Mouse (Mus musculus) small intestine, adult 2 months (tissue): ENCODE results near the gene Ugt1a9. TPM values are rescaled to one million over a fixed set of nuclear protein-coding genes. Genes with fewer than 3 reads are reported as not detected.

ENCODE experiments used
- H3K27ac ChIP-seq: fragments of 200-500 bp; 2 replicates; pipeline ENCODE4 v1.5.1; 2012; ENCODE audit warnings: low read depth, low read length, control low read depth, inconsistent platforms; ENCODE audit not compliant: insufficient read depth
- H3K27me3 ChIP-seq: fragments of 200-500 bp; 2 replicates; pipeline ENCODE4 v1.6.1; 2012; ENCODE audit warnings: mild to moderate bottlenecking, moderate library complexity, low read length, inconsistent platforms; ENCODE audit not compliant: control insufficient read depth, insufficient read depth
- H3K36me3 ChIP-seq: fragments of 200-500 bp; 2 replicates; pipeline ENCODE4 v1.6.1; 2012; ENCODE audit warnings: mild to moderate bottlenecking, low read length, control low read depth, inconsistent platforms; ENCODE audit not compliant: control insufficient read depth, insufficient read depth
- H3K4me1 ChIP-seq: fragments of 200-500 bp; 2 replicates; pipeline ENCODE4 v1.6.1; 2012; ENCODE audit warnings: low read length, inconsistent platforms, mixed read lengths; ENCODE audit not compliant: control insufficient read depth, insufficient read depth, insufficient read length
- H3K4me3 ChIP-seq: fragments of 200-500 bp; 2 replicates; pipeline ENCODE4 v1.5.1; 2012; ENCODE audit warnings: low read depth, mild to moderate bottlenecking, control low read depth, inconsistent platforms, low read length, moderate library complexity
- CTCF ChIP-seq: fragments of 200-500 bp; IDR thresholded peaks from 2 replicates; pipeline ENCODE4 v1.5.1; 2012; ENCODE audit warnings: low read depth, mild to moderate bottlenecking, control low read depth, inconsistent platforms, low read length, moderate library complexity, mixed read lengths; ENCODE audit not compliant: insufficient replicate concordance, insufficient read length; ENCODE audit errors: extremely low read depth
- POLR2A ChIP-seq: fragments of 200-500 bp; IDR thresholded peaks from 2 replicates; pipeline ENCODE4 v1.6.1; 2012; ENCODE audit warnings: low read depth, mild to moderate bottlenecking, control low read depth, inconsistent platforms, low read length, moderate library complexity
- WGBS: fragments of 180-500 bp; shearing (Covaris S2); methylation state at CpG from one replicate; pipeline ENCODE4 v1.1.7; 2018; 5-methylcytosine and 5-hydroxymethylcytosine counted together
- polyA plus RNA-seq: library from polyadenylated mRNA; depleted of rRNA; stranded (reverse); fragments of >200 nt; gene quantifications from 2 replicates; pipeline ENCODE4 v1.2.3, GENCODE M21; 2012

The Ugt1a9 gene
- polyA plus RNA-seq, 1 experiment = 0.37 TPM

DNA sequence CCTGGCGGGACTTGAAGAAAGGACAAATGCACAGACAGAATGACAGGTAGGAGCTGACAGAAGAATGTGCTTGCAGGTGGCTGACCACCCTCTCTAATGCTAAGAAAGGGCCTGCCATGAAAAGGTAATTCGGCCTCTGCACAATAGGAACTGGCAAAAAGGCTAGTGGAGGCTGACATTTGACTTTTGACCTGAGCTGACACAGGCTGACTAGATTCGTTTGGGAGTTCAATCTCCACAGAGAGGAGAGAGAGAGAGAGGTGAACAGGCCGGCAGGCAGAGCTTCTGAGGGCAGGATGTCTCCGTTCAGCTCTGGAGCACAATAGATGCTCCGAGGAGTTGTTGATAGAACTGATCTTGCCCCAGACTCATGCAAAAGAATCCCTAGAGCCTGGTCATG lies 175.8 kb downstream of the Ugt1a9 start:
- 42% methylated on average over 6 of the region's 6 CpGs for WGBS
- H3K4me1 ChIP-seq = peaks cover 3% of the 10 kb centered on the region; the same call in 1 of the 2 replicates
- H3K36me3 ChIP-seq = no peaks in the 10 kb centered on the region
- no peaks in the 10 kb centered on the region for H3K27me3 ChIP-seq
- H3K27ac ChIP-seq = no peak overlapping the region
- TF ChIP-seq POLR2A = no peak
- no peak for TF ChIP-seq CTCF
- no peak overlapping the region for H3K4me3 ChIP-seq

DNA sequence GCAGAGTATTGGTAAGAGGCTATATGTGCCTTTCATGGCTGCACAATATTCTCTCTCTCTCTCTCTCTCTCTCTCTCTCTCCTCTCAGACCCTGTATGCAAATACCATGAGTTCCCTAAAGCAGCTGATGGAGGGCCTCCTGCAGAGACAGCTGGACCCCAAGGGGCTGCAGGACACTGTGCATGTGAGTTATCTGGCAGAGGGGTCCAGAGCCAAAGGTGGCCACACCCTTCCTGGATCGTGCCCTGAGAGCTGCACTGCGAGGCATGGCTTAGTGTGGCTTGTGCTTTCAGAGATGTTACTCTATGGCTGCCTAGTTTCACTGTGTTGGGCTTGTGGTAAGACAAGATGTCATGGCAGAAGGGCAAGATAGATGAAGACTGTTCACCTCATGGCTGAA lies 177.1 kb downstream of the Ugt1a9 start:
- TF ChIP-seq POLR2A (no peak), CTCF (no peak)
- WGBS = 38% methylated on average over 2 of the region's 2 CpGs
- no peak overlapping the region for H3K4me3 ChIP-seq

DNA sequence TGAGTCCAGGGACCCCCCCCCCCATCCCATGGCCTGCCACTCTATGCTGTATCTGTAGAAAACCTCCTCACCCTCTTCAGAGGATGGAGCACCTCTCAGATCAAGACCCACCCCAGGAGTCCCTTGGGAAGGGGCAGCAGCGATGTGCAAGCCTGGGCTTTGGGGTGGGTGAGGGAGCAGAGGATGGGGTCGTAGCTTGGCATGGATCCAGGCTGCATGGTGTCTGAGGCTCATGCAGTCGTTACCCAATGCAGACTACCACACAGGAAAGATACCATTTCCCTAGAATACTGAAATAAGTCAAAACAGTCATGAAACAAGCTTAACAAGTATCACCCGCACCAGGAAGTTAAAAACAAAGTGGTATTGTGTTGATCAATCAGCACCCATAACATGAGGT lies 178.1 kb downstream of the Ugt1a9 start:
- TF ChIP-seq CTCF (no peak), POLR2A (no peak)
- H3K27me3 ChIP-seq = no peaks in the 10 kb centered on the region
- H3K27ac ChIP-seq = no peak overlapping the region
- WGBS = 56% methylated on average over 4 of the region's 4 CpGs
- H3K36me3 ChIP-seq = no peaks in the 10 kb centered on the region
- H3K4me1 ChIP-seq = peaks cover 12% of the 10 kb centered on the region
- no peak overlapping the region for H3K4me3 ChIP-seq

More for the DNA sequence above, 177.1 kb downstream of the Ugt1a9 start:
- H3K27me3 ChIP-seq = no peaks in the 10 kb centered on the region
- peaks cover 3% of the 10 kb centered on the region; the same call in 1 of the 2 replicates for H3K4me1 ChIP-seq
- no peaks in the 10 kb centered on the region for H3K36me3 ChIP-seq
- H3K27ac ChIP-seq = no peak overlapping the region

DNA sequence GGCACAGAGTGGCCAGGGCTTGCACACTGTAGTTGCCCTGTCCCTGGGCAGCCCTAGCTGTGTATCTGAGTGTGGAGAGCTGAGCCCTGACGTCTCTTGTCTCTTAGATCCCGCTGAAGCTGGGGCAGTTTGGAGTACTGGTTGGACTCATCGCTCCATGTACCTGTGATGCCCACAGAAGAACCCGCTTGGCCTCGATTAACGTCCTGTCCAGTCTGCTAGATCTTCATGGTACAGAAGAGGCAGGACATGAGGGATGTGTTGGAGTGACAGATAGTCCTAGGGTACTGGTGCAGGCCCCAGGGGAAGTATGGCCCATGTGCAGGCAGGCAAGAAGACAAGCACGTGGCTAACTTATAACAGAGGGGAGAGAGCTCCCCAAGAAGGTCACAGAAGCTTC lies 179.0 kb downstream of the Ugt1a9 start:
- TF ChIP-seq POLR2A (no peak), CTCF (no peak)
- Histone ChIP-seq H3K27me3 (no peaks in the 10 kb centered on the region), H3K36me3 (no peaks in the 10 kb centered on the region), H3K4me3 (no peak overlapping the region), H3K4me1 (peaks cover 15% of the 10 kb centered on the region), H3K27ac (no peak overlapping the region)
- WGBS = 83% methylated on average over 7 of the region's 7 CpGs

DNA sequence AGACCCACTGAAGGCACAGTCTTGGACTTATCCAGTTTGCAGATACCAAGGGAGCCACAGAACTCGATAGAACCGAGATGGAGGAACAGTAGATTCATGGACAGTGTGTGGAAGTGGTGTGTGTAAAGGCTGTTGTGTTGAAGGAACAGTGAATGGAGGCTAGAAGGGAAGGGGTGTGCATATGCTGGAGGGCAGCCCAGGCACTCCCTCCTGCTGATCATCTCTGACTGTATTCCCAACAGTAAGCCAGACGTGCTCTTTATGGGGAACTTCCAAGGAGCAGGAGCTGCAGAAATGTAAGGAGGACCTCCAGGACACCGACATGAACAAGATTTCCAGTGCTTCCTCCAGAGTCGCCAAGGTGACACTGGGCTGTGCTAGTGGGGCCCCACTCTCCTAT lies 179.4 kb downstream of the Ugt1a9 start:
- TF ChIP-seq POLR2A (no peak), CTCF (no peak)
- WGBS = 82% methylated on average over 5 of the region's 5 CpGs
- H3K36me3 ChIP-seq = no peaks in the 10 kb centered on the region
- H3K4me1 ChIP-seq = peaks cover 15% of the 10 kb centered on the region
- H3K4me3 ChIP-seq = no peak overlapping the region
- no peaks in the 10 kb centered on the region for H3K27me3 ChIP-seq
- no peak overlapping the region for H3K27ac ChIP-seq

DNA sequence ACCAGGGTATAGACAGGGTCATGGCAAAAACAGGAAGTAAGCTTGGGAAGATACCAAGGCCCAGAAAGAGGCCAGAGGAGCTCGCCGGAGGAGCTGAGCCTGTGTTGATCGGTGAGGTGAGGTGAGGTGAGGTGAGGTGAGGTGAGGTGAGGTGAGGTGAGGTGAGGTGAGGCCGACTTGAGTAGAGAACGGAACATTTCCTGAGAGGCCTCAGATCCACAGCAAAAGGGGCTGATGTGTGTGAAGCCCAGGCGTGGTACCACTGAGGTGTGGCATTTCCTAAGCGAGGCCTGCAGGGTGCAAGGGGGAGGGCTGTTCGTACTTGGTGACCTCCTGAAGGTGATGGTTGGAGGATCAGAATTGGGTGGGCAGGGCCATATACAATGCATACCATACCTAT lies 182.5 kb downstream of the Ugt1a9 start:
- 52% methylated on average over 8 of the region's 8 CpGs for WGBS
- Histone ChIP-seq H3K4me1 (peaks cover 12% of the 10 kb centered on the region), H3K4me3 (no peak overlapping the region), H3K27me3 (no peaks in the 10 kb centered on the region), H3K27ac (peak overlapping the region; percentile 15; the same call in 1 of the 2 replicates), H3K36me3 (no peaks in the 10 kb centered on the region)
- TF ChIP-seq POLR2A (no peak), CTCF (no peak)

DNA sequence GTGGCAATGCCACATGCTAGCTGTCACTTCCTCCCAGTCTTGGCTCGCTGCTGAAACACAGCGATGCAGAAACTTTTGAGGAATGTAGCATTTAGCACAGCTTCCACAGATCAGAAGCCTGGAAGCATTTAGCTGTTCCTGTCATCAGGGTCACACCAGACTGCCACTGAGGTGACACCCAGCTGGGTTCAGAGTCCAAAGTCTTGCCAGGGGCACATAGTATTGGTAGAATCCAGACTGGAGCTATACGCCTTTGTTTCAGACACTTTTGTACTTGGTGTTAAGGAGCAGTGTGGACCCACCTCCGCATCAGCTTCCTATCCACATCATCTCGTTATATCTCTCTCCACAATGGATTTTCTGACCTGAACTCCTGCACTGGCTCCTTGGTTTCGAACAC lies 182.9 kb downstream of the Ugt1a9 start:
- H3K4me1 ChIP-seq = peaks cover 12% of the 10 kb centered on the region
- peak overlapping the region; percentile 15; the same call in 1 of the 2 replicates for H3K27ac ChIP-seq
- no peak overlapping the region for H3K4me3 ChIP-seq
- no peaks in the 10 kb centered on the region for H3K27me3 ChIP-seq
- WGBS = 51% methylated on average over 6 of the region's 6 CpGs
- TF ChIP-seq CTCF (no peak), POLR2A (no peak)
- no peaks in the 10 kb centered on the region for H3K36me3 ChIP-seq

DNA sequence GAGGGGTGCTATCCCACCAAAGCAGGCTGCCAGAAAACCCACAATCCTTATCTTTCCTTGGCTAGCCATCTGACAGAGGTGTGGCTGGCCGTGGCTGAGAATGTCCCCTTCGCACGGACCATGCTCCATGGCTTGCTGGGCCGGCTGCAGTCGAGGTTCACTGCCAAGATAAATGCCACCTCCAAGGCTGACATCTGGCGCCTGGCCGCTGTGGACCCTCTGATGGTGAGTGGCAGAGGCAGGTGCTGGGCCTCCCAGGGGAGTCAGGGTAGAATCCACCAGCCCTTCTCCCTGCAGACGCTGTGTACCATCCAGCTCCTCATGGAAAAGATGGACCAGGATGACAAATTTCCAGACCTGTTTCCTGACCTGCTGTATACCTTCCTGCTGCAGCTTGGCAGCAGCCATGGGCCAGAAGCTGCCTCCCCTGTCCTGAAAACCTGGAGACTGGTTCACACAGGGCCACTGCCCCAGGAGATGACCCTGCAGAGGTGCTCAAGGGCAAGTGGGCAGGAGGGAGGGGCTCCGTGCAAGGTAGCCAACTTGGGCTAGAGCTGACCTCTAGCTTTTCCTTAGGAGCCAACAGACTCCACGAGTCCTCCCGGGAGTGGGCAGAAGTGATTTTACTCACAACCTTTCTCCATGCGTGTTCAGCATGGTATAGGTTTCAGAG lies 184.3 kb downstream of the Ugt1a9 start:
- TF ChIP-seq POLR2A (no peak), CTCF (no peak)
- Histone ChIP-seq H3K27me3 (no peaks in the 10 kb centered on the region), H3K27ac (no peak overlapping the region), H3K36me3 (peaks cover 2% of the 10 kb centered on the region; the same call in 1 of the 2 replicates), H3K4me3 (no peak overlapping the region), H3K4me1 (peaks cover 15% of the 10 kb centered on the region)
- WGBS = 83% methylated on average over 12 of the region's 12 CpGs
